Mouse (Mus musculus): ENCODE results near the gene Ddx39. TPM values are rescaled to one million over a fixed set of nuclear protein-coding genes. Genes with fewer than 3 reads are reported as not detected.

The Ddx39 gene
- polyA plus RNA-seq, 1 experiment from 2014 or later = 253 TPM

- peaks cover 8% of the 10 kb centered on the region for H3K27me3 ChIP-seq (ENCODE audit: control insufficient read depth, insufficient read depth, low read length)
- DNase-seq (ENCODE audit: low spot score, missing footprints) (no peak), ATAC-seq (ENCODE audit: low FRiP score) (no peak)
- H3K4me2 ChIP-seq = no peak overlapping the region
- no peak overlapping the region for H3K4me3 ChIP-seq (ENCODE audit: low read depth, low read length)
- no peak overlapping the region for H3K9ac ChIP-seq (ENCODE audit: low read length)
- no peaks in the 10 kb centered on the region for H3K36me3 ChIP-seq (ENCODE audit: control insufficient read depth, insufficient read depth, low read length)
- no peak overlapping the region for H3K27ac ChIP-seq (ENCODE audit: low read depth, low read length)
- WGBS = 87% methylated on average over 9 of the region's 9 CpGs
- no peaks in the 10 kb centered on the region for H3K9me3 ChIP-seq (ENCODE audit: control insufficient read depth, low read length)
- peaks cover 4% of the 10 kb centered on the region for H3K4me1 ChIP-seq (ENCODE audit: control insufficient read depth, insufficient read depth, low read length)
Observed at GRCm38 (mm10) chr8:83749265-83749664, 34.3 kb downstream of the Ddx39 start.

- Histone ChIP-seq H3K4me2 (no peak overlapping the region), H3K9ac (ENCODE audit: low read length) (no peak overlapping the region), H3K36me3 (ENCODE audit: control insufficient read depth, insufficient read depth, low read length) (no peaks in the 10 kb centered on the region), H3K4me1 (ENCODE audit: control insufficient read depth, insufficient read depth, low read length) (peaks cover 4% of the 10 kb centered on the region), H3K9me3 (ENCODE audit: control insufficient read depth, low read length) (no peaks in the 10 kb centered on the region), H3K4me3 (ENCODE audit: low read depth, low read length) (no peak overlapping the region), H3K27ac (ENCODE audit: low read depth, low read length) (no peak overlapping the region), H3K27me3 (ENCODE audit: control insufficient read depth, insufficient read depth, low read length) (no peaks in the 10 kb centered on the region)
- DNase-seq (ENCODE audit: low spot score, missing footprints) = no peak
- ATAC-seq (ENCODE audit: low FRiP score) = no peak
- WGBS = 44% methylated on average over 3 of the region's 3 CpGs
Observed at GRCm38 (mm10) chr8:83754149-83754548, 39.2 kb downstream of the Ddx39 start.

GRCm38 (mm10) chr8:83756273-83756672, 41.3 kb downstream of the Ddx39 start:
- Histone ChIP-seq H3K36me3 (ENCODE audit: control insufficient read depth, insufficient read depth, low read length) (no peaks in the 10 kb centered on the region), H3K27me3 (ENCODE audit: control insufficient read depth, insufficient read depth, low read length) (no peaks in the 10 kb centered on the region), H3K4me2 (no peak overlapping the region), H3K9me3 (ENCODE audit: control insufficient read depth, low read length) (no peaks in the 10 kb centered on the region), H3K9ac (ENCODE audit: low read length) (no peak overlapping the region), H3K4me3 (ENCODE audit: low read depth, low read length) (no peak overlapping the region), H3K27ac (ENCODE audit: low read depth, low read length) (no peak overlapping the region), H3K4me1 (ENCODE audit: control insufficient read depth, insufficient read depth, low read length) (peaks cover 4% of the 10 kb centered on the region)
- ATAC-seq (ENCODE audit: low FRiP score) (no peak), DNase-seq (ENCODE audit: low spot score, missing footprints) (no peak)
- WGBS = 89% methylated on average over 3 of the region's 3 CpGs

- ATAC-seq (ENCODE audit: low FRiP score) = no peak
- 84% methylated on average over 6 of the region's 6 CpGs for WGBS
- H3K4me2 ChIP-seq = no peak overlapping the region
Observed at GRCm38 (mm10) chr8:83757084-83757607, 42.2 kb downstream of the Ddx39 start.

GRCm38 (mm10) chr8:83758298-83758697, 43.3 kb downstream of the Ddx39 start:
- H3K4me3 ChIP-seq (ENCODE audit: low read depth, low read length) = no peak overlapping the region
- whole genome bisulfite sequencing = 58% methylated on average over 5 of the region's 5 CpGs
- H3K4me1 ChIP-seq (ENCODE audit: control insufficient read depth, insufficient read depth, low read length) = no peaks in the 10 kb centered on the region
- H3K27me3 ChIP-seq (ENCODE audit: control insufficient read depth, insufficient read depth, low read length) = no peaks in the 10 kb centered on the region
- ATAC-seq (ENCODE audit: low FRiP score) = no peak
- H3K4me2 ChIP-seq = no peak overlapping the region
- no peak overlapping the region for H3K9ac ChIP-seq (ENCODE audit: low read length)
- no peaks in the 10 kb centered on the region for H3K9me3 ChIP-seq (ENCODE audit: control insufficient read depth, low read length)
- H3K36me3 ChIP-seq (ENCODE audit: control insufficient read depth, insufficient read depth, low read length) = no peaks in the 10 kb centered on the region
- H3K27ac ChIP-seq (ENCODE audit: low read depth, low read length) = no peak overlapping the region
- DNase-seq (ENCODE audit: low spot score, missing footprints) = peak; percentile 12

More at GRCm38 (mm10) chr8:83757084-83757607, 42.2 kb downstream of the Ddx39 start:
- DNase-seq (ENCODE audit: low spot score, missing footprints) = peak; percentile 53
- no peaks in the 10 kb centered on the region for H3K36me3 ChIP-seq (ENCODE audit: control insufficient read depth, insufficient read depth, low read length)
- no peak overlapping the region for H3K9ac ChIP-seq (ENCODE audit: low read length)
- no peak overlapping the region for H3K27ac ChIP-seq (ENCODE audit: low read depth, low read length)
- peaks cover 2% of the 10 kb centered on the region for H3K4me1 ChIP-seq (ENCODE audit: control insufficient read depth, insufficient read depth, low read length)
- no peaks in the 10 kb centered on the region for H3K9me3 ChIP-seq (ENCODE audit: control insufficient read depth, low read length)
- H3K27me3 ChIP-seq (ENCODE audit: control insufficient read depth, insufficient read depth, low read length) = no peaks in the 10 kb centered on the region
- H3K4me3 ChIP-seq (ENCODE audit: low read depth, low read length) = no peak overlapping the region

GRCm38 (mm10) chr8:83759231-83759759, 44.3 kb downstream of the Ddx39 start:
- Histone ChIP-seq H3K9ac (ENCODE audit: low read length) (no peak overlapping the region), H3K27ac (ENCODE audit: low read depth, low read length) (no peak overlapping the region), H3K36me3 (ENCODE audit: control insufficient read depth, insufficient read depth, low read length) (no peaks in the 10 kb centered on the region), H3K4me2 (no peak overlapping the region), H3K9me3 (ENCODE audit: control insufficient read depth, low read length) (no peaks in the 10 kb centered on the region), H3K4me1 (ENCODE audit: control insufficient read depth, insufficient read depth, low read length) (no peaks in the 10 kb centered on the region), H3K27me3 (ENCODE audit: control insufficient read depth, insufficient read depth, low read length) (no peaks in the 10 kb centered on the region), H3K4me3 (ENCODE audit: low read depth, low read length) (no peak overlapping the region)
- ATAC-seq (ENCODE audit: low FRiP score) = no peak
- DNase-seq (ENCODE audit: low spot score, missing footprints) = peak; percentile 37
- 74% methylated on average over 2 of the region's 2 CpGs for WGBS

- no peak for ATAC-seq (ENCODE audit: low FRiP score)
- no peak for DNase-seq (ENCODE audit: low spot score, missing footprints)
- Histone ChIP-seq H3K4me2 (no peak overlapping the region), H3K4me1 (ENCODE audit: control insufficient read depth, insufficient read depth, low read length) (no peaks in the 10 kb centered on the region), H3K27ac (ENCODE audit: low read depth, low read length) (no peak overlapping the region), H3K9me3 (ENCODE audit: control insufficient read depth, low read length) (no peaks in the 10 kb centered on the region), H3K27me3 (ENCODE audit: control insufficient read depth, insufficient read depth, low read length) (no peaks in the 10 kb centered on the region), H3K4me3 (ENCODE audit: low read depth, low read length) (no peak overlapping the region), H3K9ac (ENCODE audit: low read length) (no peak overlapping the region), H3K36me3 (ENCODE audit: control insufficient read depth, insufficient read depth, low read length) (no peaks in the 10 kb centered on the region)
- WGBS = 91% methylated on average over 8 of the region's 8 CpGs
Observed at GRCm38 (mm10) chr8:83764116-83764515, 49.1 kb downstream of the Ddx39 start.

- Histone ChIP-seq H3K4me2 (no peak overlapping the region), H3K4me3 (ENCODE audit: low read depth, low read length) (no peak overlapping the region), H3K4me1 (ENCODE audit: control insufficient read depth, insufficient read depth, low read length) (no peaks in the 10 kb centered on the region), H3K9me3 (ENCODE audit: control insufficient read depth, low read length) (no peaks in the 10 kb centered on the region), H3K27me3 (ENCODE audit: control insufficient read depth, insufficient read depth, low read length) (no peaks in the 10 kb centered on the region), H3K36me3 (ENCODE audit: control insufficient read depth, insufficient read depth, low read length) (no peaks in the 10 kb centered on the region), H3K27ac (ENCODE audit: low read depth, low read length) (no peak overlapping the region), H3K9ac (ENCODE audit: low read length) (no peak overlapping the region)
- WGBS = 81% methylated on average over 2 of the region's 2 CpGs
- DNase-seq (ENCODE audit: low spot score, missing footprints) (no peak), ATAC-seq (ENCODE audit: low FRiP score) (no peak)
Observed at GRCm38 (mm10) chr8:83764717-83765116, 49.7 kb downstream of the Ddx39 start.

GRCm38 (mm10) chr8:83765663-83766062, 50.7 kb downstream of the Ddx39 start:
- H3K4me2 ChIP-seq = no peak overlapping the region
- H3K9ac ChIP-seq (ENCODE audit: low read length) = no peak overlapping the region
- ATAC-seq (ENCODE audit: low FRiP score) (no peak), DNase-seq (ENCODE audit: low spot score, missing footprints) (no peak)
- no peak overlapping the region for H3K4me3 ChIP-seq (ENCODE audit: low read depth, low read length)
- H3K27ac ChIP-seq (ENCODE audit: low read depth, low read length) = no peak overlapping the region
- no peaks in the 10 kb centered on the region for H3K9me3 ChIP-seq (ENCODE audit: control insufficient read depth, low read length)
- H3K36me3 ChIP-seq (ENCODE audit: control insufficient read depth, insufficient read depth, low read length) = no peaks in the 10 kb centered on the region
- H3K27me3 ChIP-seq (ENCODE audit: control insufficient read depth, insufficient read depth, low read length) = no peaks in the 10 kb centered on the region
- H3K4me1 ChIP-seq (ENCODE audit: control insufficient read depth, insufficient read depth, low read length) = no peaks in the 10 kb centered on the region
